Mouse (Mus musculus) MEL (cell line): Measurements from ENCODE around the gene 9130409I23Rik.

Experiments used
- CTCF ChIP-seq, 3 experiments: IDR thresholded peaks in 2 of 3; conservative IDR thresholded peaks in 1 of 3; 2 replicates each; pipeline ENCODE4 v1.5.1; 2011 to 2012; ENCODE audit warnings: low read length in 3 of 3, low read depth in 2 of 3, mild to moderate bottlenecking in 2 of 3, improper control_type of control experiment in 1 of 3, inconsistent platforms in 1 of 3, mixed read lengths in 1 of 3, moderate library complexity in 1 of 3; ENCODE audit not compliant: control insufficient read depth in 1 of 3, insufficient read depth in 1 of 3, poor library complexity in 1 of 3, severe bottlenecking in 1 of 3
- HCFC1 ChIP-seq: IDR thresholded peaks from 2 replicates; pipeline ENCODE4 v1.6.1; 2012; ENCODE audit warnings: low read depth, mild to moderate bottlenecking, inconsistent platforms, low read length, improper control_type of control experiment, moderate library complexity
- MAFK ChIP-seq: IDR thresholded peaks from 2 replicates; pipeline ENCODE4 v1.6.1; 2011; ENCODE audit warnings: low read depth, mild to moderate bottlenecking, low read length, improper control_type of control experiment, borderline replicate concordance
- MAX ChIP-seq: IDR thresholded peaks from 2 replicates; pipeline ENCODE4 v1.6.1; 2011; ENCODE audit warnings: low read length, improper control_type of control experiment
- MYC ChIP-seq: IDR thresholded peaks from 2 replicates; pipeline ENCODE4 v1.6.1; 2011; ENCODE audit warnings: low read depth, mild to moderate bottlenecking, low read length, improper control_type of control experiment, moderate library complexity
- POLR2A ChIP-seq, 2 experiments: IDR thresholded peaks; 2 replicates each; pipeline ENCODE4 v1.6.1; 2011 to 2012; ENCODE audit warnings: low read length in 2 of 2, mild to moderate bottlenecking in 2 of 2, control low read depth in 1 of 2, improper control_type of control experiment in 1 of 2, low read depth in 1 of 2, moderate library complexity in 1 of 2; ENCODE audit not compliant: control insufficient read depth in 1 of 2, insufficient read depth in 1 of 2, poor library complexity in 1 of 2
- RAD21 ChIP-seq: IDR thresholded peaks from 2 replicates; pipeline ENCODE4 v1.6.1; 2011; ENCODE audit warnings: mild to moderate bottlenecking, low read depth, low read length, improper control_type of control experiment
- TAL1 ChIP-seq: IDR thresholded peaks from 2 replicates; pipeline ENCODE4 v1.6.1; 2012; ENCODE audit warnings: mild to moderate bottlenecking, inconsistent platforms, low read length, moderate library complexity, mixed read lengths
- USF1 ChIP-seq: IDR thresholded peaks from 2 replicates; pipeline ENCODE4 v1.6.1; 2014; ENCODE audit warnings: low read depth, mild to moderate bottlenecking, inconsistent platforms, low read length, improper control_type of control experiment, moderate library complexity
- ZC3H11A ChIP-seq: IDR thresholded peaks from 2 replicates; pipeline ENCODE4 v1.6.1; 2012; ENCODE audit warnings: low read depth, mild to moderate bottlenecking, inconsistent platforms, low read length, improper control_type of control experiment

- TF ChIP-seq ZC3H11A (no peak), POLR2A (IDR thresholded peaks at IDR 0.05; ENCODE audit: control insufficient read depth in 1 of 2, insufficient read depth in 1 of 2, low read depth in 1 of 2, low read length in 2 of 2, poor library complexity in 1 of 2) (no peak), RAD21 (no peak), USF1 (no peak), CTCF (IDR thresholded peaks at IDR 0.05 in 2 of 3, conservative IDR thresholded peaks at IDR 0.05 in 1 of 3; ENCODE audit: control insufficient read depth in 1 of 3, insufficient read depth in 1 of 3, low read depth in 2 of 3, low read length in 3 of 3, poor library complexity in 1 of 3, severe bottlenecking in 1 of 3) (no peak), MAFK (no peak), MAX (no peak), TAL1 (no peak), MYC (no peak), HCFC1 (no peak)
These were observed 42.8 kb upstream of the 9130409I23Rik start for GRCm38 (mm10) chr1:181008266-181008665.
